Mouse (Mus musculus) liver (tissue): ENCODE data around the gene Elmo1.

Source experiments
- DNase-seq: peaks from one replicate; pipeline ENCODE4 v3.0.0-alpha.2; 2020; ENCODE audit warnings: mixed read lengths

The Elmo1 gene

GRCm38 (mm10) chr13:20208867-20209266 lies 118.5 kb downstream of the Elmo1 start:
- DNase-seq, result no peak

- no peak for DNase-seq
These were observed 121.4 kb downstream of the Elmo1 start for GRCm38 (mm10) chr13:20211780-20212179.

DNA sequence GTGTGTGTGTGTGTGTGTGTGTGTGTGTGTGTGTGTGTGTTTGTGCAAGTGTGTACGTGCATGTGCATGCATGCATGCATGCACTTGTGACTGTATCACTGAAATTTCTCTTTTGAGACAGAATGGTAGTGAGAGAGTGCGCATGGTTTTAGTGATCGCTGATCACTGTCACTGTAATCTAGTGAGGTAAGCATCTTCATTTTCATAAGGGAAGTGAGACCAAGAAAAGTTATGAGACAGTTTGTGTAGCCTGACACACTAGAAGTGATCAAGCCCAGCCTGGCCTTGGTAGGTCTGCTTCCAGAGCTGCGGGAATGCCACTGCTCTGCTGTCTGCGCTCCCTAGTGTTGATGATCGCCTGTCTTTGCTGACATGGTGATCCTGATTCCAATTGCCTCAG lies 122.3 kb downstream of the Elmo1 start:
- DNase-seq, result no peak

- no peak for DNase-seq
These were observed 123.5 kb downstream of the Elmo1 start for GRCm38 (mm10) chr13:20213861-20214260.

- DNase-seq, result no peak
These were observed 127.2 kb downstream of the Elmo1 start for GRCm38 (mm10) chr13:20217453-20218090.

GRCm38 (mm10) chr13:20218126-20218525 lies 127.7 kb downstream of the Elmo1 start:
- no peak for DNase-seq

DNA sequence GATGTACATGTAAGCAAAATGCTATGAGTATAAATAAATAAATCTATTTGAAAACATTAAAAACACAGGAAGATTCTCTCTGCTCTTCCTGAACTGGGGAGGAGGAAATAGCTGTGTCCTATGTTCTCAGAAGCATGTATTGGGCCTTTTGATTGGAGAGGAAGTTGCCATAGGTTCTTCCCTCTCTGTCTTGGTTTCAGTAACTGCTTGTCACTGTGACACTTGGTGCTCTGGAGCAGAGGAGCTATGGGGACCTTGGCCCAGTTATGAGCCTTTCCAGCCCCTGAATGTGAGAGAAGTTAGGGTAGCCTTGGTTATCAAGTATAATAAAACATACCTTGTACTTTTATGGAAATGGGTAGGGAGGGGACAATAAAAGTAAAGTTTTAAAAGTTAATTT lies 130.0 kb downstream of the Elmo1 start:
- DNase-seq, result no peak

DNA sequence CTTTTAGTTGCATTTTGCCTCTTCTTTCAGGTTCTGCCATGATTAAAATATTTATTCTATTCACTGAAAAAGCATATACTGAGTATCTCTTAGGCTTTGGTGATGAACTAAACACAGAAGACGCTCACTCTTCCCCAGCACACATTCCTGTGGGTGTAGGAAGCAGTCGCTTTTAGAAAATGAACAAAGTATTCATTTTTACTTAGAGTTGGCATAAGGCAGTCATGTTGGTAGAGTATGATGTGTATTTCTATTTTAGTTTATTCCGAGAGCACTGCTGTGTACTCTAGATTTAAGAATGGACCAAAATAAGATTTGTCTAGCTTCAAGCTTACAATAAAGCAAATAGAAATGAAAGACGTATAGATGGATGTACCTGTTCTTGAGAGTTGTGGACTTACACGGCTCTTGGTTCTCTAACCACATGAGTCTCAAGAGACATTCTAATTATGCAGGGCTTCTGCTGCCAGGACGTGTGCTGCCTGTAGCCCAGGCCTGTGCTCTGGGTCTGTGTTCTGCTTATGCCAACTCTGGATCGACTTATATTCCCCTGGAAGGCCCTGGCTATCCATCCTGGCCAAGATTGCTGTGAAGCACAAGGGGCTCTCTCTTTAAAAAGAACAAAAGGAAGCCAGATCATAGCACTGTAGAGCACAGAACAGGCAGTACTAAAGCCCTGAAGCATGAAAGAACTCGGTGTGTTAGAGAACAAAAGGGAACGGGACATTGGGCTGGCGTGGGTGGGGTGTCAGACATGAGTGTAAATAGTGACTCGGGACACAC lies 137.7 kb downstream of the Elmo1 start:
- no peak for DNase-seq

DNA sequence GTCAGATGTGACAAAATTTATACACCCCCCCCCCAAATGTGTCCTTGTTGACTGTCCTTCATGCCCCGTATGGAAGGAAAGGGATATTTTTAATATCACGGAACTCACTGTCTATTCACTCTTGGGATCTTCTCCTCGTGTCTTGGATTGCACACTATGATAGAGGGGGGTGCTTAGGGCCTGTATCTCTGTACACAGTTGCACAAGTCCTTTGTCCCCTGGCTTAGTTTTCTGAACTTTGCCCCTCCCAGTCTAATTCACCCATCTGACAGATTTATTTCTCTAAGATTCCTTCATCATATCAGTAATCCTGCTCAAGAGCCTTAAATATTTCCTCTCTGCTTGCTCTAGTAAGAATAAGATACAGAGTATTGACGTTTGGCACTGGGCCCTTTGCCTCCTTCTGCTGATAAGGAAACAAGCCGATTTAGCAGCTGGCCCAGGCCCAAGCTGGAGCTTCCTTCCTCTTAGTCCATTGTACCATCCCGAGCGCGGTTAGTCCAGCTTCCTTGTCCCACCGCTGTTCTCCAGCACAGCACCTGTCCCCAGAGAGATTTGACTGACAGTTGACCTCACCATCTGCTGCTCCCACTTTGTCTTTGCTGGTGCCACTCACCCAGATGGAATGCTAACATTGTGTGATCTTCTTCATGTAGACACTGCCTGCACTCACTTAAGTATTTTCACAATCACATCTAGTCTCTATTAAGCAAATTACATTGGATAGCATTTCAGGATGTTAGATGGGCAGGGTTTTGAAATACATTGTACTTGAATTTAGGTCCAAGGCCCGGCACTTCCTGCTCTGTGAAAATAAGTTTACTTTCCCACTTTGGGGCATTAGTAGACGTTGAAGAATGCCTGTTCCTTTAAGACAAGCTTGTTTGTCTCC lies 141.7 kb downstream of the Elmo1 start:
- DNase-seq, result peak; percentile 31

- no peak for DNase-seq
These were observed 143.3 kb downstream of the Elmo1 start for GRCm38 (mm10) chr13:20233707-20234106.

- no peak for DNase-seq
These were observed 147.2 kb downstream of the Elmo1 start for GRCm38 (mm10) chr13:20237615-20238014.

- DNase-seq, result no peak
These were observed 147.8 kb downstream of the Elmo1 start for GRCm38 (mm10) chr13:20238146-20238545.

- DNase-seq, result no peak
These were observed 148.3 kb downstream of the Elmo1 start for GRCm38 (mm10) chr13:20238743-20239142.

- DNase-seq, result no peak
These were observed 159.8 kb downstream of the Elmo1 start for GRCm38 (mm10) chr13:20250069-20250668.

DNA sequence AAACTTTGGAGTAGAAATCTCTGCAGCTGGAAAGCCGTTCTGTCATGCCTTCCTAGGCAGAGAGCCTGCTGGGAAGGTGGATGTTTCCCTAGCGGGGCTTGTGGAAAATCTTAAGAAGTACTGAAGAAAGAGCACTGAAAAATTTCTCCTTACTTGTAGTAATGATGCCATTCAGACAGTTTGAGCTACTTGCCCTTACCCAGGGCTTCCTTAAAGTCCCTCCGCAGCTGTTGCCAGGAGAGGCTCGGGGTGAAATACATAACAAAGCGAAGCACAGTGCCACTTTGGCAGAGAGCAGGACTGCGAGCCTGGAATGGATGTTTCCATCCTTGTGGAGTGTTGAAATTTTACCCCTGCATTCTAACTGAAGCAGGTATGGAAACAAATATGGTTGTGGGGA lies 164.5 kb downstream of the Elmo1 start:
- no peak for DNase-seq

DNA sequence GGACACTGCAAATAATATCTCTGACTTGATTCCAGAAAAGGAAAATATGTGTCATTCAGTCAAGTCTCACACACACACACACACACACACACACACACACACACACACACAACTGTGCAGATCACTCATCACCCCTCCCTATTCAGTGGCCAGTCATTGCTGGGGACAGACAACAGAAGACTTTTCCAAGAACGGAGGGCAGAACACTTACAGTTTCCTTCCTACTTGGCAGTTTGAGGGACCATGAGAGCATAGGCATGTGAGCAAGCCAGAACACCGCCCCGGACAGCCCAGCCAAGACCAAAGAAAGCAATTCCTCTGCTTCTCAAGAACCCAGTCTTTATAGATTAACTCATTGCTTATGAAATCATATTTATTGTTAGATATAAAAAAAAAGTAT lies 165.0 kb downstream of the Elmo1 start:
- no peak for DNase-seq

DNA sequence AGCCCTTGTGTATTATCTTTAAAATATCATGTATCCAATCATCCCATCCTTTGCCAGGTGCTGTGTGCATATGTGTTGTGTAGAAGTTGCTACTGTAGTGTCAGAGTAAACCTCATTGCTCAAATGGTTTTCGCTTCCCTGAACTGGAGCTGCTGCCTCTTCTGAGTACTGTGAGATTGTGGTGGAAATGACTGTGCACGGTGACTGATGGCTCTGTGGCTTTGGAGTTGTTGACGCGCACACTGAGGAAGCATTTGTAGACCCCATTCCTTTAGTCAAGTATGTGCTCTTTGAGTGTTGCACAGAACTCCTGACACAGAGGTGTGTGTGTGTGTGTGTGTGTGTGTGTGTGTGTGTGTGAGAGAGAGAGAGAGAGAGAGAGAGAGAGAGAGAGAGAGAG lies 166.2 kb downstream of the Elmo1 start:
- DNase-seq, result no peak

DNA sequence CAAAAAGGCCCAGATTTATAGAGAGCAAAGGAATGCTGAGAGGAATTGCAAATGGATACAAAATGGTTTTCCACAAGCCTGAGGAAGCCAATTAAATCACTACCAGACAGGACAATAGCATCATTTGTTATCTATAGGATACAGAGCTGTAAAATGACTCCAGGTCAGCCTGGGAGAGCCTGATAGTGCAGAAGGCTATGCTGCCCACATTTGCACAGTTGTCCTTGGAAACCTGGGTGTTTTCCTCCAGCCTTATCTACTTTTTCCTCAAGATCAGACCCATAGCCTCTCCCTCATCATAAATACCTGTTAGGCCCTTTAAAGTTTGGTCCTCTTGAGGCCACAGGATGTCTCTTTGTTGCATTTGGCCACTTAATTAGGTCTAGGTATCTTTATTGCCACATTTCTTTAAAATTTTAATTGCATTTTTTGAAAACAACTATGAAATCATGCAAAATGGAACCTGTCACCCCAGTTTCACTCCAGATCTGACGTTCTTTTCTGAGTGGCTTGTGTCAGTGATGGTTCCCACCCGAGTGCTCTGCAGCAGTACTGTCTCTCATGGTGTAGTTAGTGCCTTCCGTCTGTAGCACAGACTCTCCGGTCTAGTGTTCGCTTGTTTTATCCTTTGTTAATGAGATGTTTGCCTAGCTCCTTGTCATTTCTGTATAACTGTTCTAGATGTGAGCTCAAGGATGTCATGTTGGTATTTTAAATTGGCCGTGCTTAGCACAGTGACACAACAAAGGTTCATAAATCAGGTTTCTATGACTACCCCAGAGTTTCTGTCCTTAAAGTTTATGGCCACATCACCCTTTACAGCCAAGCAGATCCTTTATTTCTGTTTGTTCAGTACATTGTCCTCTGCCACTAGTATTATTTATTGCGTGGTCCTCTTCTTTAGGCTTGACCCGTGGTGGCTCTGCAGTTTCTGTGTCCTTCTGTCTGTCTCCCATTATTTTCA lies 167.4 kb downstream of the Elmo1 start:
- DNase-seq, result no peak

DNA sequence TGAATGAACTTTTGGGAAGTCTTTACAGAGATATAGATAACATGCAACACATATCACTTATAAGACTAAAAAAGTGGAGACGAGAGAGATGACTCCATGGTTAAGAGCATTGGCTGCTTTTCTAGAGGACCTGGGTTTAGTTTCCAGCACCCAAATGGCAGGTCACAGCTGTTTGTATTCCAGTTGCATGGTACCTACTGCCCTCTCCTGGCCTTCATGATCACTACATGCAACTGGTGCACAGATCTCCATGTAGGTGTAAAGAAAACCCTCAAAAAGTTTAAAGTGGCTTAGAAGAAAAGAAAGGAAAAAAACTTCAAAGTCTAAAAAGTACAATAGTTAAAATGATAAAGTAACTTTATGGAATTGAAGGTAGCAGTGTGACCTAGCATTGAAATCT lies 172.8 kb downstream of the Elmo1 start:
- no peak for DNase-seq

- no peak for DNase-seq
These were observed 179.8 kb downstream of the Elmo1 start for GRCm38 (mm10) chr13:20270148-20270547.

GRCm38 (mm10) chr13:20271799-20272198 lies 181.4 kb downstream of the Elmo1 start:
- no peak for DNase-seq

GRCm38 (mm10) chr13:20272562-20272961 lies 182.2 kb downstream of the Elmo1 start:
- peak; percentile 15 for DNase-seq
